Mouse (Mus musculus) ES-Bruce4 (cell line): ENCODE measurements around the gene Dock10.

Experiments used
- CTCF ChIP-seq: IDR thresholded peaks from one replicate; pipeline ENCODE4 v1.8.1; 2011; ENCODE audit warnings: low read depth, low read length
- POLR2A ChIP-seq: IDR thresholded peaks from one replicate; pipeline ENCODE4 v1.8.1; 2011; ENCODE audit warnings: low read length; ENCODE audit not compliant: insufficient read depth

DNA sequence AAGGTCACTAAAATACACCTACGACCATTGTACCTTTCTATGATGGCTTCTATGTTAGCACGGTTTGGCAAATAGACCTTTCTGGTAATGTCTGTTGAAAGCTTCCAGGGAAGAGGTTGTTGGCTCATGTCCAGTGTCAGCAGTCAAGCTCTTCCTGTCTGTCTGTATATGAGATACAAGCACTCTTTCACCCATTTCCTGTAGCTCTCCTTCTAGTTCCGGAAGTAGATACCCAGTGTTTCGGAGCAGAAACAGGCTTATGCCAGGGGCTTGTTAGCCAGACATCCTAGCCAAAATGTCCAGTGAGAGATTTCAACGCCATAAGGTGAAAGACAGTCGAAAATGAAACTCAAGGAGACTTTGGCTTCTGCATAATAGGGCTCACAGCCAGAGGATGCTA lies 38.9 kb downstream of the Dock10 start:
- no peak for TF ChIP-seq CTCF
- no peak for TF ChIP-seq POLR2A
